Mouse (Mus musculus) liver, postnatal 0 days (tissue): ENCODE measurements around the gene Retreg3. TPM values are rescaled to one million over a fixed set of nuclear protein-coding genes. Genes with fewer than 3 reads are reported as not detected.

ENCODE experiments used
- ATAC-seq: fragments of 200-750 bp; cut with Nextera tagmentation; 2 replicates; pipeline ENCODE4 v1.8.0; 2017; ENCODE audit warnings: mild to moderate bottlenecking, moderate library complexity
- DNase-seq: peaks from one replicate; pipeline ENCODE4 v3.0.0-alpha.2; 2016
- H3K27ac ChIP-seq: fragments of 300-500 bp; sonication (generic); 2 replicates; pipeline ENCODE4 v1.5.1; 2014; ENCODE audit warnings: antibody characterized with exemption, moderate library complexity, mild to moderate bottlenecking, low read depth
- H3K27me3 ChIP-seq: fragments of 300-500 bp; sonication (generic); 2 replicates; pipeline ENCODE4 v1.6.1; 2014; ENCODE audit warnings: low read length, control low read depth, mixed read lengths; ENCODE audit not compliant: insufficient read depth
- H3K36me3 ChIP-seq: fragments of 300-500 bp; sonication (generic); replicated peaks from 2 replicates; pipeline ENCODE4 v1.6.1; 2014; ENCODE audit warnings: mild to moderate bottlenecking, control low read depth, low read length, moderate library complexity, mixed read lengths; ENCODE audit not compliant: insufficient read depth
- H3K4me1 ChIP-seq: fragments of 300-500 bp; sonication (generic); 2 replicates; pipeline ENCODE4 v1.6.1; 2014; ENCODE audit warnings: antibody characterized with exemption, mild to moderate bottlenecking, control low read depth; ENCODE audit not compliant: insufficient read depth
- H3K4me2 ChIP-seq: fragments of 300-500 bp; sonication (generic); 2 replicates; pipeline ENCODE4 v1.6.1; 2014; ENCODE audit warnings: low read depth, mild to moderate bottlenecking, low read length, moderate library complexity, mixed read lengths
- H3K4me3 ChIP-seq: fragments of 300-500 bp; sonication (generic); 2 replicates; pipeline ENCODE4 v1.5.1; 2014; ENCODE audit warnings: low read depth, low read length
- H3K9ac ChIP-seq: fragments of 300-500 bp; sonication (generic); replicated peaks from 2 replicates; pipeline ENCODE4 v1.6.1; 2014; ENCODE audit warnings: mild to moderate bottlenecking, moderate library complexity
- H3K9me3 ChIP-seq: fragments of 300-500 bp; sonication (generic); 2 replicates; pipeline ENCODE4 v1.6.1; 2016; ENCODE audit warnings: mild to moderate bottlenecking, control low read depth, low read length, mixed read lengths
- CTCF ChIP-seq: sonication (generic); IDR thresholded peaks from 2 replicates; pipeline ENCODE4 v1.5.1; 2016; ENCODE audit warnings: antibody characterized with exemption, low read depth
- EP300 ChIP-seq: IDR thresholded peaks from 2 replicates; pipeline ENCODE4 v1.6.1; 2016; ENCODE audit warnings: antibody characterized with exemption, low read depth, mild to moderate bottlenecking
- WGBS: fragments of 180-500 bp; shearing (Covaris S2); extraction: QIAGEN DNeasy Blood & Tissue Kit; methylation state at CpG from one replicate; pipeline ENCODE4 v1.1.7; 2014; ENCODE audit not compliant: insufficient replicate concordance; 5-methylcytosine and 5-hydroxymethylcytosine counted together
- polyA plus RNA-seq: library from polyadenylated mRNA; unstranded; fragments of >200 nt; fragmentation: Nextera tagmentation; extraction: Ambion mirVana; gene quantifications from 2 replicates; pipeline ENCODE4 v1.2.1, GENCODE M21; 2015

The Retreg3 gene
- polyA plus RNA-seq, 1 experiment from 2014 or later, result 9.4 TPM

DNA sequence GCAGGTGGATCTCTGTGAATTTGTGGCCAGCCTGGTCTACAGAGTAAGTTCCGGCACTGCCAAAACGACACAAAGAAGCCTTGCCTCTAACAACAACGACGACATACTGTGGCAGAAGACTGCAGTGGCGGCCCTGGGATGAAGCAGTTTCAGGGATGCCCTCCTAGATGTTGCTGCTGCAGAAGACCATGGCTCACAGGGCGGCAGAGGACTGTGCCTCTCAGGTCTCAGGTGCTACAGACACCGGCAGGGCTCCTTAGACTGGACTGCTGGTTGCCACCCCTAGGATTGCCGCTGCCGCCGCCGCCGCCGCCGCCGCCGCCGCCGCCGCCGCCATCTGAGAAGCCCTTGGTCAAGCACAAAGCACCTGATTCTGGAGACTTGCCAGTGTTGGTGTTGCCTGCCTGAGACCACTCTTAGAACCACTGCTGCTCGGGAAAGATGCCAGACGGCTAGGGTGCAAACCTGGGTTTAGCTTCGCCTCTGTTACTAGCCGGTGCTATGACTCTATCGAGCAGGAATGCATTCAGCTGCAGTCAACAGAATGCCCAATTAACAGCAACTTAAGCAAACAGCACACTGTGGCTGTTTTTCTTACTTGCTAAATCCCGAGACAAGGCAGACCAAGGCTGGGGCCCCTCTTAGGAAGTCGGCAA, 20.6 kb upstream of the Retreg3 start:
- Histone ChIP-seq H3K9me3 (no peaks in the 10 kb centered on the region), H3K4me2 (peak overlapping the region; percentile 63), H3K27ac (no peak overlapping the region), H3K27me3 (peaks cover 17% of the 10 kb centered on the region), H3K9ac (peak overlapping the region; percentile 35; the same call in 1 of the 2 replicates), H3K36me3 (no peaks in the 10 kb centered on the region), H3K4me1 (peaks cover 14% of the 10 kb centered on the region), H3K4me3 (peak overlapping the region; percentile 15)
- 40% methylated on average over 27 of the region's 27 CpGs for WGBS
- DNase-seq, result no peak
- no peak for TF ChIP-seq EP300
- no peak for TF ChIP-seq CTCF
- ATAC-seq, result no peak

DNA sequence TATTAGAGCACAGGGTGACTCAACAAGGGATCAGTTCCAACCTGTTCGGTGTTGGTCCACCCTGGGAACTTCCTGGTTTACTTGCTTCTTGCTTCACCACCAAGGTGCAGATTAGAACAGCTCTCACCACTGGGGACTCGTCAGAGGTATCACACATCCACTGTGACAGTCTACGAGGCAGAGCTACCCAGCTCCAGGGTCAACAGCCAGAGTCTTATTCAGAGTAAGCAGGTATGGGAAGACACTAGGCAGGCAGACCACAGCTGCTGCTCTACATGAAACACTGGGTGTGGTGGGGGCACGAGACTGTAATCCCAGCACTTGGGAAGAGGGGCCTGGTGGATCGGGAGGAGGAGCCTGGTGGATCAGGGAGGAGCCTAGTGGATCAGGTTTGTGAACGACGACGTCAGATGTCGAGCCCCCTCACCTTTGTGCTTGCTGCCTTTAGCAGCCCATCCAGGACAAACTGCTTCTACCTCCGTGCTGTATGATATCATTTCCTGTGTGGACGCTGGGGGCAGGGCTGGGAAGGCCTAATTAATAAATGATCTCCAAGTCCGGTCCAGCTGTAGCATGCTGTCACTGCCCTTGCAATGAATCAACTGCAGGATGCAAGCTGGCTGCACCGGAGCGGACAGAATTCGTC, 19.0 kb upstream of the Retreg3 start:
- Histone ChIP-seq H3K4me2 (peak overlapping the region; percentile 26; the same call in 1 of the 2 replicates), H3K27me3 (peaks cover 17% of the 10 kb centered on the region), H3K4me1 (peaks cover 9% of the 10 kb centered on the region), H3K27ac (no peak overlapping the region), H3K9me3 (no peaks in the 10 kb centered on the region), H3K4me3 (no peak overlapping the region), H3K36me3 (no peaks in the 10 kb centered on the region), H3K9ac (no peak overlapping the region)
- TF ChIP-seq CTCF, result no peak
- no peak for TF ChIP-seq EP300
- DNase-seq, result no peak
- 21% methylated on average over 15 of the region's 15 CpGs for WGBS
- ATAC-seq, result no peak

DNA sequence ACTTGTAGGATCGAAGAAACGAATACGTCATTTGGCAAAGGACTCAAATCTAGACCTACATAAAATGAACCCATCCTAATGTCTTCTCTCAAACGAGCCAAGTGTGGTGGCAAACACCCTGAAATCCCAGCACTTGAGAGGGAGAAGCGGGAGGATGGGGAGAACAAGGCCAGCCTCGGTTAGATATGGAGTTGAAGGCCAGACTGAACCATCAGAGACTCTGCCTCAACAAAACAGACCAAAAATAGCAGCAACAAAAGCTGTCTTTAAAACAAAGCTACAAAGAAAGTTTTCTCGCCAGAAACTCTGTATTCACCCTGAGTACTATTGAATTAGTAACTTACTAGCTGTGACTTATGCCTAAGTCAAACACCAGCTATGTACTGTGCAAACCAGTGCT, 17.3 kb upstream of the Retreg3 start:
- ATAC-seq, result no peak
- peaks cover 17% of the 10 kb centered on the region for H3K27me3 ChIP-seq
- TF ChIP-seq CTCF (no peak), EP300 (no peak)

DNA sequence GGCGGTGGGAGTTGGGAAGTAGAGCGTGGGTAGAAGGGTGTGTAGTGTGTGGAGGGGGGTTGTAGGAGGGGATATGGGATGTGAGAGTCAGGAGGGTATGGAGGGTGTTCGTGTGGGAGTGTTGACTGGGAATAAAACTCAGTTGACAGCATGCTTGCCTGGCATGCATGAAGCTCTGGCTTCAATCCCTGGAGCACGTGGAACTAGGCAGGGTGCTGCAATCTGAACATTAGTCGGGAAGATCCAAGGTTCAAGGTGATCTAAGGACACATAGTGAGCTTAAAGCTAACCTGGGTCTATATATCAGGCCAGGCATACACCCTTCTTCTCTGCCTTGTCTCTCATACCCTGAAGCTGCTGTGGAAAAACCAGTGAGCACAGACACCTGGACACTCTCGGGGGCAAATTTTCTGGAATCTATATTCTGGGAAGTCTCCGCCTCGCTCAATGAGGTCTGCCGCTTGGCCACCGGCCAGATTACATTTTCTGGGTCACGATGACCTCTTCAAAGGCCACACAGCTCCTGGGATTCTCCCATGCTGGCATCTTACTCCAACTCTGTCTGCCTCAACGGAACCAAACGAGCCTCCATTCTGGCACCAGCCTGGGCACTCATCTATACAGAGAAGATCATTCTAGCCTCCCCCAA, 14.6 kb upstream of the Retreg3 start:
- Histone ChIP-seq H3K27ac (peak overlapping the region; percentile 76), H3K4me1 (peaks cover 8% of the 10 kb centered on the region; the same call in 1 of the 2 replicates), H3K9me3 (no peaks in the 10 kb centered on the region), H3K27me3 (no peaks in the 10 kb centered on the region; the same call in 1 of the 2 replicates), H3K9ac (no peak overlapping the region; the same call in 1 of the 2 replicates), H3K36me3 (no peaks in the 10 kb centered on the region), H3K4me3 (no peak overlapping the region), H3K4me2 (no peak overlapping the region)
- ATAC-seq, result peak; percentile 86
- no peak for TF ChIP-seq EP300
- no peak for TF ChIP-seq CTCF
- peak; percentile 68 for DNase-seq
- whole genome bisulfite sequencing, result 64% methylated on average over 13 of the region's 13 CpGs

More for the DNA sequence above, 17.3 kb upstream of the Retreg3 start:
- no peak overlapping the region for H3K4me3 ChIP-seq
- no peak overlapping the region for H3K27ac ChIP-seq
- H3K9ac ChIP-seq, result no peak overlapping the region
- no peak overlapping the region for H3K4me2 ChIP-seq
- no peak for DNase-seq
- H3K36me3 ChIP-seq, result no peaks in the 10 kb centered on the region
- peaks cover 8% of the 10 kb centered on the region; the same call in 1 of the 2 replicates for H3K4me1 ChIP-seq
- no peaks in the 10 kb centered on the region for H3K9me3 ChIP-seq
- 75% methylated on average over 7 of the region's 7 CpGs for WGBS

DNA sequence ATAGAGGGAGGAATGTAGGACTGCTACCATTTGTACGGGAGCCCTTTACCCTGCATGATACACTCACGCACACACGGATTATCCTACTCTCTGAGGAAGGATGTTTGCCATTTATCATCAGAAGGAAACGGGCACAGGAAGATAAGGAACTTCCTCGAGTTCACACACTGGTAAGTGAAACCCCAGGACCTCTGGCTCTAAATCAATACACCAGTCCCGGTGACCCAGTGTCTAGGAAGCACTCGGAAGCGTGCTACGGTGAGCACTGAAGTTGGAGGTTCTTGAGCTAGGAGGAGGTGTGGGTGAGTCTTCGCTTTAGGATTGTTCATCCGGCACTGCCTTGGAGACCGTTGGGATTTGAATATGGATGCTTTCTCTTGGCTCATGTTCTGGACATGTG, 13.3 kb upstream of the Retreg3 start:
- no peak for DNase-seq
- ATAC-seq, result no peak
- no peak overlapping the region for H3K4me2 ChIP-seq

DNA sequence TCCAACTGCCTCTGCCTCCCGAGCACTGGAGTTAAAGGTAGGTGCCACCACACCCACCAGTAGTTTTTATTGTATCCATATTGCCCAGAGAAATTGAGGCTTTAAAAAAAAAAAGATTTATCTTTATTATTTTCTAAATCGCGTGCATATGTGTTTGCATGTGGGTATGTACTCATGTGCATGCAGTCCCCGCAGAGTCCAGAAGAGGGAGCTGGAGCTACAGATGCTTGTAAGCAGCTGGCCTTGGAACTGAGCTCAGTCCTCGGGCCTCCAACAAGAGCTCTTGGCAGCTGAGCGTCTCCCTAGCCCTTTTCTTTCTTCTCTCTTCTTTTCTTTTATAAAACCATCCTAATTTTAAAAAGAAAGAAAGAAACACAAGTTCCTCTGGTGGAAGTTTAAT, 12.0 kb upstream of the Retreg3 start:
- TF ChIP-seq EP300 (no peak), CTCF (peak; percentile 60)
- Histone ChIP-seq H3K4me2 (no peak overlapping the region), H3K27me3 (no peaks in the 10 kb centered on the region), H3K9me3 (no peaks in the 10 kb centered on the region), H3K4me1 (peaks cover 5% of the 10 kb centered on the region; the same call in 1 of the 2 replicates), H3K4me3 (no peak overlapping the region), H3K36me3 (peaks cover 1% of the 10 kb centered on the region; the same call in 1 of the 2 replicates), H3K9ac (no peak overlapping the region), H3K27ac (no peak overlapping the region)
- DNase-seq (peak; percentile 66), ATAC-seq (no peak)
- WGBS, result 86% methylated on average over 6 of the region's 6 CpGs

More for the DNA sequence above, 13.3 kb upstream of the Retreg3 start:
- Histone ChIP-seq H3K9ac (no peak overlapping the region), H3K27ac (no peak overlapping the region), H3K27me3 (no peaks in the 10 kb centered on the region), H3K36me3 (no peaks in the 10 kb centered on the region), H3K4me1 (peaks cover 5% of the 10 kb centered on the region; the same call in 1 of the 2 replicates), H3K9me3 (no peaks in the 10 kb centered on the region), H3K4me3 (no peak overlapping the region)
- TF ChIP-seq EP300 (no peak), CTCF (no peak)
- WGBS, result 32% methylated on average over 12 of the region's 12 CpGs
